Mouse (Mus musculus) T-helper 2 cell (primary cell): ENCODE results near the gene Cbx5.

Experiments used
- in situ Hi-C: fragments of 300-600 bp; cut with MboI, MseI; formaldehyde crosslinking; loops from one replicate; pipeline ENCODE4 v1.15.1; 2025; ENCODE audit warnings: high pct_unique_total_duplicates

Gene Cbx5

DNA sequence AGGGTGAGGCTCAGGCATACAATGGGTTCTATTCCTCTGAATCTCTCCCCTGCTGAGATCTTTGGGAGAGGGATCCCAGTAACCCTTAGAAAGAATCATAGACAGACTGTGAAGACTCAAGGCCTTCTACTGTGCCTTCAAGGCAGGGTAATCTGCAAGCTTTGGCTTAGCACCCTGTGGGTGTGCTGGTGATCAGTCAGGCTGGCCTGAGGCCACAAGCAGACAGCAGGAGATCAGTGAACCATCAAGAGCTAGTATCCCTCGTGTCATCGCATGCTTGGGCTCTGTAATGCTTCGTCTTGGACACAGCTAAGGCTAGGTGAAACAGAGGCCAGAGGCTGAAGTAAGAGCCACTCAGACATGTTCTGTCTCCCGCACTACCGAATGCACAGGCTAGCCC lies 66.4 kb downstream of the Cbx5 start:
- in situ Hi-C loops, result loop anchor here (5.0 kb wide), 1 partner anchor 186 kb away; no protein-coding TSS in a partner anchor

DNA sequence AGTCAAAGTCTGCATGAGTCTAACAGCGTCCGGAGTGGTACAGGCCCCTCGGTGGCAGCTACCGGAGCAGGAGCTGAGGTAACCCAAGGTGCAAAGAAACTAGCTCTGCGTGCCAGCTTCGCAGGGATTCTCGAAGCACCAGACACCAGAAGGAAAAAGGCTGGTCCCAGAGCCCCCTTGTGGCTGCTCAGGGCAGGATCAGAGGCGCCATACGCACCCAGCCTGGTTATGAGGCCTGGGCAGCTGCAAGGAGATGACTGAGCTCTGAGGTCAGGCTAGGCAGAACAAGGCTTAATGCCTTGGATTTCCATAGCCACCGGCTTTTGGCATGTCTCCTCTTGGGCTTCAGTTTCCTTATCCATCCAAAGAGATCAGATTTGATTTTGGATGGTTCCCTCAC lies 67.1 kb downstream of the Cbx5 start:
- in situ Hi-C loops, result loop anchor here (5.0 kb wide), 1 partner anchor 185 kb away; no protein-coding TSS in a partner anchor

DNA sequence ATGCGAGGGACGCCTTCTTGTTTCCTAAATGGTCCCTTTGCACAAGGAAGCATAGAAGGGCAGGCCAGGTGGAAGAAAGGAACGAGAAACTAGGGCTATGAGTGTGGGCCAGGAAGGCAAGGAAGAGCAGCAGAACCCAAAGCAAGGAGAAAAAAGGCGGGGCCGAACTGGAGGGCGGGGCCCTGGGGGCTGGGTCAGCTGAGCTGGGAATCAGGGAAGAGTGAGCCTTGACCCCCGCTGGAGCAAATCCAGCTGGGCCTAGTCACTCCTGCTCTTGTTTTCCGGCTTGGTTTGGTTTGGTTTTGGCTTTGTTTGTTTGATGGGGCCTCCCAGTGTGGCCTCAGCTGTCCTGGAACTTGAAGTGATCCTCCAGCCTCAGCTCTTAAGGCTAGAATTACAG lies 68.3 kb downstream of the Cbx5 start:
- in situ Hi-C loops, result loop anchor here (5.0 kb wide), 1 partner anchor 184 kb away; no protein-coding TSS in a partner anchor

DNA sequence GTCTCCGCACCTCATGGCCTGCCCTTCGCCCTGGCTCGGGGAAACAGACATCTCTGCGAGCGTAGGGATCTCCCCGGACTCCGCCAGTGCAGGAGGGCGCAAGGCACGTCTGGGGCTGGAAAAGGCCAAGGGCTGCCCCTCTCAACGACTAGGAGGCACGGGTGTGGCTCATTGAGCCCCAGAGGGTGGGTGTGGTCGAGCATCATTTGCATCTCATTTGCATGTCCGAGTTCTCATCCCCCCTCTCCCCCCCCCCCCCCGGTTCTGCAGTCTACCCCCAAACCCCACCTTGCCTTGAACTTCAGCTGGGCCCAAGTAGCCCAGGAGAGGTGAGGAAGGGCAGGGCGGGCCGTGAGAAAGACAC lies 69.3 kb downstream of the Cbx5 start:
- in situ Hi-C loops, result loop anchor here (5.0 kb wide), 1 partner anchor 183 kb away; no protein-coding TSS in a partner anchor

DNA sequence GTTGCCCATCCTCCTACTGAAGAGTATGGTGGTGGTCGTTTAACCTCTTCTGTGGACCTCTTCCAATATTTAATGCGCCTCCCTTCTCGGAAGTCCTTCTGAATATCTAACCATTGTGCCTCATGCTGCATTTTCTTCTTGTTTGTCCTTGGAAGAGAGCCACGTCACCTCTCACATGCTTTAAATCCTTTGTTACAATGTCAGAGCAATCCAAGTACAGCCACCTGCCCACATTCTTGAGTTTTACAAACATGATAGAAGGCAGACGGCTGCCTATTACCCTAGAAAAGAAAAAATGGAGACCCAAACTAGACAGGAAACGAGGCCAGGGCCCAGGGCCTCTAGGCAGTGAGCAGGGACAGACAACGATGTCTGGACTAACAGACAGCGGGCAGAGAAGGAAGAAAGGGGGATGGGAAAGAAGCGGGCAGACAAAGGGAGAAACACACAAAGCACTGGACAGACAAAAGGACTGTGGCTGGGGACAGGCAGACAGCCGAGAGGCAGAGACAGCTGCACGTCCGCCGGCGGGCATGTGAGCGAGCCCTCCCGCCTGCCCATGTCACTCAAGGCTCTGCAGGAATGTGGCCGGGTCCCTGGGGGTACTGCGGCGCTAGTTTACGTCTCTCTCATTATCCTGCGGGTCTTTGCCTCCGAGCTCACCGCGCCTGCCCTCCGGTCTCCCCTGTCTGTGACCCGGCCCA lies 69.9 kb downstream of the Cbx5 start:
- in situ Hi-C loops, result loop anchor here (5.0 kb wide), 1 partner anchor 182 kb away; no protein-coding TSS in a partner anchor

DNA sequence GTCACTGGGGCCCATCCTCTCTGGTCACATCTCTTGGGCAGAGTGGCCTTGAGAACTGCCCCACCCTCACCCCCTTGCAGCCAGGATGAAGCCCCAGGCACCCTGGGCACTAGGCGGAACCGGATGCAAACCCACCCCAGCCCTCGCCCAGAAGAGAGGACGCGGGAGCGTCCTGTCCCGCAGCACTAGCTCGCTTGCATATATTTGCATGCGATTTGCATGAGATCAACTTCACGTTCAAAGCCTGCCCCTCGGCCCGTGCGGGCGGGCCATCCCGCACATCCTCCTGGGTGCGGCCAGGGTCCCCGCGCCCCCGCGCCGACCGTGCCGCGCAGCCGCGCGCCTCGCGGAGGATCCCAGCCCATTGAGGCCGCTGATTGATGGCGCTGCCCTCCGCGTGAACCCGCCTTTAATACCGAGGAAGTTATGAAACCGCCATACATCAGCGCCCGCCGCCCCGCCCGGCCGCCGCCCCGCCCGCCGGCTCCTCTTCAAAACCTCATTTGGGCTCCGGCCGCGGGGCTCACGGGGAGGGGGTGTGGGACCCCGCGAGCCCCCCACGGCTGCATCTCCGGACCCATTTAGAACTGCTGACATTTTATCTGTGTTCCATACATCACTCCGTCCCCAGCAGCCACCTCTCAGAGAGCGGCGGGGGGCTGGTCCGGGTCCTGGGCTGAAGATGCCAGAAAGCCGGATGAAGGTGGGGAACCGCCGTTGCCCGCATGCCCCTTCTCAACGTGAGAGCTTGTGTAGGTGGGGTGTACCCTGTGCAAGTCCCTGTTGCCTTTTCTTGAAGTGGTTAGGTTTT lies 70.6 kb downstream of the Cbx5 start:
- in situ Hi-C loops, result no loop called here

DNA sequence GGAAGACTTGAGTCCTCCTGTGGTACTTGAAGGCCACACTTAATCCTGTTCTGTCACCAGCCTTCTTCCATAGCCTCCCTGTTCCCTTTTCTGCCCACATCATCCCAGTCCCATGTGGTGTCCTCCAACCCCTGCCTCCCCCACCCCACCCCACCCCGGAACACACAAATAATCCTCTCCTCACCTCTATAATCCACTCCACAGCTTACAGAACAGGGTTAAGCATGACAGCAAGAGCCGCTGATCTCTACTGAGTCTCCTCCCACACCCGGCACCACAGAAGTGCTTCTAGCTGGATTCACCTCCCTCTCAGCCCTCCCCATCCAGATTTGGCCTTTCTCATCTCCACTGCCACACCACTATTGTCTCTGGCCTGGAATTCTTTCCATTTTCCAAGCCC lies 71.8 kb downstream of the Cbx5 start:
- in situ Hi-C loops, result no loop called here

DNA sequence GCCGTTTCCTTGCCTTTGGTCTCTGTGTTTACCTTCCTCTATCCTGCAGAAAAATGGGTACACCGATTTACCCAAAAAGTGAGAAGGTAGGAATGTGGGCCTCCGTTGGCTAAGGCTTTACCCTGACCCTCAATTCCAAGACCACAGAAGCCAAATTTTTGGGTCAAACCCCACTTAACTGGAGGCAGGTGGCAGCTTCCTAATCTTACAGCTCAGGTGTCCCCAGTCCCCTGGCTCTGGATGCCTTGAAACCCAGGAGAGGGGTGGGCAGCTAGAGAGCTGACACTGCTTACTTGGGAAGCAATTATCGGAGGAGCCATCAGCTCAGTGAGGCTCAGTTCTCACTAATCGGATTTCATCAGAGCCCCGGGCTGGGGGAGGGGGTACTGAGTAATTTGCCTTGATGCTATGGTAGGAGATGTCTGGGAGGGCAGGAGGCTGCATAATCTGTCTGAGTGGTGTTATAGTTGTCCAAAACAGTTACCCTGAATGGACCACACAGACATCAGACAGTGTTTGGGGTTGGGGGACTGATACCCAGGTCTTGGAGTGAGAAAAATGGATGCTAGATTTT lies 72.5 kb downstream of the Cbx5 start, which contains the start of gene Smug1:
Smug1 (minus strand) TSS at position 51 of the 574 bp plus-strand sequence.
- in situ Hi-C loops, result no loop called here

DNA sequence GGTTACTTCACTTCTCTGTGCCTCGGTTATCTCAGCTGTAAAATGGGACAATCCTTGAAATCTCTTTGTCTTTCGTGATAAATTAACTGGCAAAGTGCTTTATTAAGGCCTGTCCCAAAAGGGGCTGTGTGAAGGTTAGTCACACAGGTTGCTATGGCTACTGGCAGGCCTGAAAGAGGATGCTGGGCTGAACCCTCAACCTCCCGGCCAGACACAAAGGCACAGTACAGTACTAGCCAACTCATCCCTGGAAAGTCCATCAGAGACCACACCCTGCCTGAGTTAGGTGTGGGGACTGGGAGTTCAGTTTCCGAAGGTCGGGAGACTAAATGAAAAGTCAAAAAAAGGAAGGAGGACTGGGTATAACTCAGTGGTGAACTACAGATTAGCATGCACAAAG lies 73.7 kb downstream of the Cbx5 start:
- in situ Hi-C loops, result no loop called here

DNA sequence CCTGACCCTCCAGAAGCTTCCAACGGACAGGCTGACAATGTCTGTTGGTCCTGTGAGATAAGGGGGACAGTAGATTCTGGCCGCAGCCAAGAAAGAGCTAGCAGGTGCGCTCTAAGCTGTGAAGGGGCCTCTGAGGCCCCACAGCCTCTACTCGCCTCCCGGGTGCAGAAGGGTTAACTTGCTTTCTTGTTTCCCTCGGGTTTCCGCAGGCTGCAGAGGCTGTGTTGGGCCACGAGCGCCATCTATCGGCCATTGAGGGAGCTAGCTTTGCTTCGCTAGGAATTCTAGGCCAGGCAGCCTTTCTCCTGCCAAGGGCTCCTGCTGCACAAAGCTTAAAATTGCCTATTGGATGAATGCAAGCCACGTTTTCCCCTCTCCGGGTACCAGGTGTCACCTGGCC lies 74.2 kb downstream of the Cbx5 start:
- in situ Hi-C loops, result no loop called here

DNA sequence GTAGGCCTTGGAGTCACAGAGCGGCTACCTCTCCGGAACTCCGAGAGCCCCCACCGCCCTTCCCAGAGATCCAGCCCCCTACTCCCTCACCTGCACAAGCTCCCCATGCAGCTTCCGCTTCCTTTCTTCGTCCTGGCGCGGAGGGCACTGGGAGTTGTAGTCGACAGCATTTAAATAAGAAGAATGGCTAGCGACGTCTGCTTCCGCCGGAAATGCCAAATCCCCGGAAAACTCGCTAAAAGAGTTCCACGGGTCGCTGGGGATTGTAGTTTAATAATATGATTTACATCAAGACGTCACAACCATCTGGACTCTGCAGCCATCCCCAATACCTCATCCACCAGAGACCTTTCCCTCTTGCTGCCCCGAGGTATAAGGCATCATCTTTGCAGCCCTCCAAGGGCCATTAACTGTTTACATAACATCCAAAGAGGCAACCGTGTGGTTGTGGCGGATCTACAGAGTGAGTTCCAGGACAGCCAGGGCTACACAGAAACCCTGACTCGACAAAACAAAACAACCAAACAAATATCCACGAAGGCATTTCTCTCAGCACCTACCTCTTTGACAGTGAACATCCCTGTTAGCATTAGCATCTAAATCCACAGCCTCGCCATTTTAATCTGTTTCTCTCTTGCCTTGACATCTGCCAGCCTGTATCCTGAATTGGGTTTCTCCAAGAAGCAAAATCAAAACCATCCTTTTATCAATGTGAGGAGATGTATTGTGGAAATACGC lies 76.3 kb downstream of the Cbx5 start:
- in situ Hi-C loops, result no loop called here

DNA sequence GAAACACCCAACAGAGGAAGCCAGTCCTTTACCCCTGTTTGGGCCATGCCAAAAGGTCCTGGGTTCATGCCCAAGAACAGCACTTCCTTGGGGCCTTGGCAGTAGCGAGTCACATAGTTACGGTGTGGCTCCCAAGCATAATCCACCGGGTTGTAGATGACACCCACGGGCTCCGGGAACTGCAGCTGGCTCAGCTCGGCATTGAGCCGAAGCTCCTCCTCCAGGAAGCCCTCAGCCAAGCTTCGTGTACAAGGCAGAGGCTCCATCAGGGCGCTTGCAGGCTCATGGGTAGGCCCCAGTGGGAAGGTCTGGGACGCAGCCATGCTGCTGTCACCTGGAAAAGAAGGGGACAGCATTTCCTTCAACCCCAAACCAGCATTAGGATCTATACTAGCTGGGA lies 82.0 kb downstream of the Cbx5 start:
- in situ Hi-C loops, result no loop called here

DNA sequence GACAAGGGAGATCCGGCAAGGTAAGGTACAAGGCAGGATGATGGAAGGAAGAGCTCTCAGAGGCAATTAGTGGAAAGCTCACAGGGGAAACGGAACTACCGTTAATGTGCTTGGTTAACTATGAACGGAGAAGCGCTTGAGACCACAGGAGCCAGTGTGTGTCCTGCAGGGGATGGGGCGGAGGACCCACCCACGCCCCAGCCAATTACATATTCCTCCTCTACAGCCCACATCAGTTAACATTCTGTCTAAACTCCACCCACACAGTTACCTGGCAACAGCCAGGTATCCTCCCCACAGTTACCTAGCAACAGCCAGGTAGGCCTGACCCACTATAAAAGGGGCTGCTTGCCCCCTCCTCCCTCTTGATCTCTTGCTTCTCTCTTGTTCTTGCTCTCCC lies 82.7 kb downstream of the Cbx5 start:
- in situ Hi-C loops, result no loop called here

DNA sequence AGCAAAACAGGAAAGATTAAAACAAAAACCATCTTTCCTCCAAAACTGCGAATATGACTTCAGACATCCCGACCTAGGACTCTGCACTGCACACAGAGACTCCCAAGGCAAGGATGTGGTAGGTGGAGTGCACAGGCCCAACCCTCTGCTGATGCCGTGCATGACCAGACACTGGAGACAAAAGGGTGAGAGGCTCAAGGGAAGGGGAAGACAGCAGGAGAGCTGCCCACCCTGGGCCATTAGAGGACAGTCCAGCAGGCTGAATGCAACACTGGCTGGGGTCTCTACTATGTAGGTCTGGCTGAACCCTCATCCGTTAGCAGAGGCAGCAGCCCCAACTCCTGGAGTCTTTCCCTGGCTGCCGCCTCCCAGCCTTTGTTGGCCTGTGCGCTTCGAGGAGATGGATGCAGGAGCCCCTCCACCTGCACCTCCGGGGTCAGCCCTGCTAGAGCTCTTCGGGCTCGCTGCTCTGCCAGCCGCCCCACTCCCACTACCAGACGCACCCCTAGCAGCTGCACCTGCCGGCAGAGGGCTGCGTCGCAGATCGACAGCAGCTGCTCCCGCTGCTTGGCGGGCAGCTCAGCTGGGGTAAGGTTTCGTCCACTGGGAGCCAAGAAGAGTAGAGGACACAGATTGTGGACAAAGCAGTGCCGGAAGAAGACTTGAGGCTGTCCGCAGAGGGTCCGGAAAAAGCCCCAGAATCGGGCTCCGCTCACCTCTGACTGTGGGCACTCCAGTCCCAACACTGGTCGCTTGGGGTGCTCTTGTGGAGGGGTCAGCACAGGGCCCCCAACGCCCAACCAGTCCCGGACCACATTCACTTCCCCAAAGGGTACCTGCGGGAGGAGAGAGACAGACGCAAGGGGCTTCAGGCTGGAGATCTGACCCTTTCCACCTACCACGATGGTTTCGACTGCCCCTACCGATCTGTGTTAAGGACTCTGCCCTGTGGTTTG lies 84.0 kb downstream of the Cbx5 start:
- in situ Hi-C loops, result no loop called here

DNA sequence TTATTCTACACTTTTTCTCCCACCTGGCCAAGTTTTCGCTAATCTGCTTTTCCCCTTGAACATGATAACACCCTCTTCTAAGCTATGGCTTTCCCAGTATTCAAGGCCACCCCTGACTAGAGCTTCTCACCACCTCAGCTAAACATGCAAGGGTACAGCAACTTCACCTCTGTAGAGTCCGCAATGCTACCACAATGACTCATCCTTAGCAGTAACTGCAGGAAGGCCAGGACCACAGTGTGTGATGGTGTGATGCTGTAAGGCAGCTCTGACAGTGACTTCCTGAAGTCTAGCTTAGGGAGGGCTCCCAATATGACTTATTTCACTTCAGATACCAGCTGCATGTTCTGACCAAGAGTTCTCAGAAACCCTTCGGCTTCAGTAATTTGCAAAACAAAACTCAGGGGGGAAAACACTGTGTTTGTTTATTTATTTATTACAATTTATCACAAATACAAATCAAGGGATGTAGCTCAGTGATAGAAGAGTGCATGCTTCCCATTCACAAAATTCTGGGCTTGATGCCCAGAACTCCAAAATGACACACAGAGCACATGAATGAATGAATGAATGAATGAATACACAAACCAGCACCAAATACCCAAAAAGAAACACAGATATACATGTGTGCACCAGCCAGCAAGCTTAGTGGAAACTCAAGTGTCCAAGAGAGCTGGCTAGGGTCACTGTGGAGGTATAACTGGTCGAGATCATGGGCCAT lies 86.6 kb downstream of the Cbx5 start:
- in situ Hi-C loops, result no loop called here

DNA sequence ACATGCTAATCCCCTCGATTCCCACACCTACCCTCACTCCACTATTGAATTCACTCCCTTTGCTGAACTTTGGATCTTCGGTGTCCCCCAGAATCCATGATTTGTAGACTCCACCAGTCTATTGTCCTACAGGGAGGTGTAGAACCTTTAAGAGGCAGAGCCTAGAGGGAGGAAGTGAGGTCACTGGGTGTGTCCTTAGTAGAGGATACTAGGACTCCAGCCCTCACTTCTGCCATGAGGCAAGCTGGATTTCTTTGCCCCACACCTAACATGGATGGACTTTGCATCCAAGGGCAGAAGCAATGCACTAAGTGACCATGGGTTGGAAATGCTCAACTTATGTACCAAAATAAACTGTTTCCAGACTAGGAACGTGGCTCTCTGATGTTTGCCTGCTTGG lies 87.2 kb downstream of the Cbx5 start:
- in situ Hi-C loops, result no loop called here

DNA sequence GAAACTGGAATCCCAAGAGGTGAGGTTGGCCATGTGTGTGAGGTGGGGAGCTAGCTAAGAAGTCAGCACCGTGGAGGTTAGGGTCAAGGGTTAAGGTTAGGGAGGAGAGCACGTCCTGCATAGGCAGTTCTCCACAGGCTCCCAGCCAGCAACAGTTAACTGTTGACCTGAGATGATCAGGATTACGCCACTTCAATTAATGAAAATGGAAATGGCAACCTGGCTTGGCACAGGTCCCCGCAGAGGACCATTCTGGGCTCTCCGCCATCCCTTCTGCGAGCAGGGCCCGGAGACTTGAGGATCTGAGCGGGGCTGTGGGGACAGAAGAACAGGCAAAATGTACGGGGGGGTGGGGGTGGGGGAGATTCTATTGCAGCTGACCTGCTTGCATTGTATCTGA lies 91.8 kb downstream of the Cbx5 start:
- in situ Hi-C loops, result no loop called here

DNA sequence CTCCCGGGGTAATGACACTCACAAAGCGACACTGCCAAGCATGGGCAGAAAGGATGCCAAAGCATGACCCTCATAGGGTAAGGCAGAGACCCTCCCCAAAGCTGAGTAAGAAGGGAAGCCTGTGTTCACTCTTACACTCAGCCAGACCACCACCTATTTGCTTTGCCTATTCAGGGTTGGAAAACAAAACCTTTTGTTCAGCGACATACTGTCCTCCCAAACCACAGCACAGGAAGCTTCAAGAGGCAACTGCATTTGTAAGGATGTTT lies 92.3 kb downstream of the Cbx5 start:
- in situ Hi-C loops, result no loop called here

DNA sequence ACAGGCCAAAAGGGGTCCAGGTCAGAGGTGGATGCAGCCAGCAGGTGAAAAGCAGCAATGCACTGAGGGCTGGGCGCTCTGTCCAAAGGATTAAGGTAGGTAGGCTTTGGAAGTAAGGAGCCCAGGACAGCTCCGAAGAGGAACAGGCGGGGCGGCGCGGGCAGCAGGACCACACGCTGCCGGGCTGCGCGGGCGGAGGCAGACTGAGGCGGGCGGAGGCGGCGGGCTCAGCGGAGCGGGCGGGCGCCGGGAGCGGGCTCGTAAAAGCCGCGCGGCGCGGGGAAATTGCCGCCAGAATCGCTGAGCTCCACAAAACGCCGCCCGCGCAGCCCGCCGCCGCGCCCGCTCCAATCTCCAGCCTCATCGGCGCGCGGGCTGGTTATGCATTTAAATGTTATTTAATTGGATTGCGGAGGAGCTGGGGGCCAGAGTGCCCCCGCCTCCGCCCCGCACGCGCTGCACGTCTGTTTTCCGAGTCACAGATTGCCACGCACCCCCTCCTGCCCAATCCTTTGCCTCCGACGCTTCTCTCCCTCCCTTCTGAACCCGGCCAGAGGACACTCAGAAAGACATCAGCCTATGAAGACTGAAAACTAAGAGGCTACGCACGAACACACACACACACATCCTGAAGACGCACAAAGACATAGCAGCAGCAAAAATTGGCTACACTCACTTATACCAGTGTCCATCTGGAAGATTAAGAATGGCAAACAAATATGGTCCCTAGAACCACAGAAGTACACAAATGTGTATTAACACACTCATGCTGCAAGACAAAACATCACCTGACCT lies 92.8 kb downstream of the Cbx5 start:
- in situ Hi-C loops, result no loop called here
